ENCODE assay signal across 14 mouse cellular contexts in the genomic region with DNA sequence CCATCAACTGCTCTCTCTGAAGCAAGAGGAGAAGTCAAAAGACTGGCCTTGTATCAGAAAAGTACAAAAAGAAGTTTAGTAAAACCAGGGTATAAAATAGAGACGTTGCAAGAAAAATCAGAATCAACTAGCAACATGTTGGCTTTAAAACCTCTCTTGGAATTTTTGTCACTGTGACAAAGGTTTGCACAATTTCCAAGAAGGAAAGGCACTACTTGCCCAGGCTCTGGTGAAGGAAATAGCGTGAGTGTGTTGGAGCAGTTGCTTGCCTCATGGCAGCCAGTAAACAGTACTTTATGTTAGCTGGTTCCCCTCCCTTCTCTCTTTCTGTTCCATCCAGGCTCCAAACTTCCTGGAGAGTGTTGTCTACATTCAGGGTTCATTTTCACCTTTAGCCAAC.
"Had no signal": no experiment of that assay in that cellular context is flagged by ENCODE, and none has a peak within 500 bp of the region (broad histone marks: within the 10 kb centered on the region; RNA-seq: fewer than 3 reads in every experiment).

No protein-coding gene starts in this region.

- ATAC-seq: midbrain, embryonic 13.5 days; midbrain, embryonic 15.5 days had no signal

- H3K4me2 ChIP-seq: lung, embryonic 14.5 days; midbrain, embryonic 11.5 days; midbrain, embryonic 13.5 days; midbrain, embryonic 15.5 days; neural tube, embryonic 12.5 days had no signal

- H3K4me1 ChIP-seq: midbrain, embryonic 13.5 days; midbrain, embryonic 15.5 days; neural tube, embryonic 12.5 days had no signal

- H3K36me3 ChIP-seq: midbrain, embryonic 13.5 days; midbrain, embryonic 15.5 days; neural tube, embryonic 12.5 days had no signal

- H3K27ac ChIP-seq: liver, embryonic 14.5 days; midbrain, embryonic 13.5 days; midbrain, embryonic 15.5 days; neural tube, embryonic 12.5 days had no signal

- H3K27me3 ChIP-seq: megakaryocyte, embryonic 14.5 days; midbrain, embryonic 13.5 days; midbrain, embryonic 15.5 days; neural tube, embryonic 12.5 days had no signal

- DNase-seq: lung, adult 18-20 months; lung, embryonic 14.5 days; lung, postnatal 4 days; right cerebral cortex, postnatal 14 days; spleen, adult 18-20 months; thymus, adult 18-20 months; thymus, postnatal 25 days; thymus, postnatal 4 days had no signal

- H3K9ac ChIP-seq: liver, embryonic 14.5 days; lung, embryonic 14.5 days; midbrain, embryonic 13.5 days; midbrain, embryonic 15.5 days; neural tube, embryonic 12.5 days had no signal

- H3K4me3 ChIP-seq: megakaryocyte, embryonic 14.5 days; midbrain, embryonic 13.5 days; midbrain, embryonic 15.5 days; neural tube, embryonic 12.5 days had no signal

- H3K9me3 ChIP-seq: megakaryocyte, embryonic 14.5 days; midbrain, embryonic 13.5 days; midbrain, embryonic 15.5 days; neural tube, embryonic 12.5 days had no signal
